Mouse (Mus musculus) mouse trophoblast stem cell (cell line): ENCODE measurements around the gene Lbhd1.

Experiments used
- in situ Hi-C, 2 experiments: fragments of 300-500 bp; cut with MseI, MboI; formaldehyde crosslinking; loops; 2 replicates in 1 of 2; 3 replicates in 1 of 2; pipeline ENCODE4 v1.15.1; 2025

Lbhd1 gene

DNA sequence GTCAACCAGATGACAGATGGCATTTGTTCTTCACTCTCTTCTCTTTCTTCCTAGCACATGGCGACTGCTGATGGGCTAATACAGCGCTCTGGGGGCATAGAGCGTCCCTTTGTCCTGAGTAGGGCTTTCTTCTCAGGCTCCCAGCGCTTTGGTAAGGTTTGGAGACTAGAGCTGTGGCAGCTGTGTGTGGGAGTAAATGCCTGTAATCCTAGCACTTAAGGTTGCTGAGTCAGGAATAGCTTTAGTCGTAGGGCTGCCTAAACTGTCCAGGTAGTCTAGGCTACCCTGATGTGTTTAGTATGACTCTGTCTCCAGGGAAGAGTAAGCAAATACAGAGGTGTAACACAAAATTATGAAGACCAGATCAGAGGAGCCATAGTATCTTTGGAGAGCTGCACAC, 28.3 kb downstream of the Lbhd1 start:
- in situ Hi-C loops, result no loop called here

GRCm38 (mm10) chr19:8914212-8914611, 30.7 kb downstream of the Lbhd1 start:
- in situ Hi-C loops, result no loop called here

DNA sequence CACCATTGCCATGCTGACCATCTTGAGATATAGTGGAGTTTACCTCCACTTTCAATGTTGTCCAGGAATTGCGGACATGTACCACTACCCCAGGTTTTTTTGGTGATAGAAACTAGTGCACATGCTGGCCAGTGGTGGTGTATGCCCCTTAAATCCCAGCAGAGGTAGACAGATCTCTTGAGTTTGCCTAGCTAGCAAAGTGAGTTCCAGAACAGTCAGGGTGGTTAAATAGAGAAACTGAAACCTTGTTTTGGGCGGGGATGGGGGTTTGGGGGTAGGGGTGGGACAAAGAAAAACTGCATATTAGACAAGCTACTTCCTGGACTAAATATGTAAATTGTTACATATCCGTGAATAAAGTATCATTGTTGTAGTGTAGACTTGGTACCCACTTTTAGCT, 35.5 kb downstream of the Lbhd1 start:
- in situ Hi-C loops, result no loop called here

DNA sequence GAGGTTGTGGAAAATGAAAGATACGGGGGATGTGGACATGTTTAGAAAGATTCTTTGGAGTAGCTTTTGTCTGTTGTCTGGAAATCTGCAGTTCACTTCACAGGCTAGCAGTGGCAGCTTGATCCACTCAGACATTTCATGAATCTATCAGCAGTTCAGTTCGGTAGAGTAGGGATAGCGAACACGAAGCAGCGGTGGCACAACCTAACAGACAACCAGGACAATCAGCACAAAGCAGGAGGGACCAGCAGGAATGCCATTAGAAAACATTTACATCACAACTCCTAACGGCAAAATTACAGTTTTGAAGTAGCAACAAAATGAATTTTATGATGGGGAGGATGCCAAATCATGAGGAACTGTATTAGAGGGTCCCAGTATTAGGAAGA, 36.1 kb downstream of the Lbhd1 start:
- in situ Hi-C loops, result no loop called here

GRCm38 (mm10) chr19:8920073-8920736, 36.7 kb downstream of the Lbhd1 start, which contains the start of gene B3gat3:
B3gat3 (plus strand) TSS chr19:8920374.
- in situ Hi-C loops, result no loop called here

GRCm38 (mm10) chr19:8920836-8921291, 37.3 kb downstream of the Lbhd1 start:
- in situ Hi-C loops, result no loop called here

DNA sequence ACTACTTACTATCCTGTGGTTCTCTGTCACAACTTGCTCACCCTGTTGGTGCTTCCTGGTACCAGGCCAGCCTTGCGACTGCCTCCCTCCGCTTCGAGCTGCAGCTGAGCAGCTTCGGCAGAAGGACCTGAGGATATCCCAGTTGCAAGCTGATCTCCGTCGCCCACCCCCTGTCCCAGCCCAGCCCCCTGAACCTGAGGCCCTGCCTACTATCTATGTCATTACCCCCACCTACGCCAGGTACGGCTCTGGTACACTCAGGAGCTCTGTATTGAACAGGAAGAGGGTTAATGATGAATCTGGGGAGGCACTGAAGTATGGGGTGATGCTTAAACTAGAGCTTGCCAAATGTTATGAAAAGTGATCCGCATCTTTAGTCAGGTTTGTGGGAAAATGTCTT, 38.2 kb downstream of the Lbhd1 start:
- in situ Hi-C loops, result no loop called here

GRCm38 (mm10) chr19:8926766-8927165, 43.2 kb downstream of the Lbhd1 start:
- in situ Hi-C loops, result no loop called here

DNA sequence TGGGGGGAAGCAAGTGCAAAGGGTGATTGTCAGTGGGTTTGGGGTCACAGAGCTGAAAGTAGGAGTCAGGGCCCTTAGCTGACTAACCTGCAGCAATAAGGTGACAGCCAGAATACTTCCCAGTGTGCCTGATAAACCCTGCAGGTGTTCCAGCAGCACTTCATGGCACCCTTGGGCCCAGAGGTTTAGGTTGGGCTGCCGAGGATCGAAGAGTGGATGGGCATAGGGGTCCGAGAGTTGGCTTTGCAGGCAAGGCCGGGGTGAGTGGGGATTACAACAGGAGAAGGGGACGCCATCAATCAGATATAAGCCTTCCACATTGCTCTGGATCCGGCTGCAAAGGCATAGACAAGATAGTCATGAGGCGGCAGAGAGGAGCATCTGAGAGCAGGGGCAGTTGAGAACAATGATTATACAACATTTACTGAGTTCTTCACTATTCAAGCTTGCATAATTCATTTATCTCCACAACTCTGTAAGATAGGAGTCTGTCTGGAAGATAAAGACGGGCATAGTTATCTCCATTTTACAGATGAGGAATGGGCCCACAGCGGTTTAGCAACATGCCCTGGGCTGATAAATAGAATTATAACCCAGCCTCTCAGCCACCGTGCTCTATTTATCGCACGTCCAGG, 44.5 kb downstream of the Lbhd1 start:
- in situ Hi-C loops, result no loop called here

GRCm38 (mm10) chr19:8928689-8929223, 45.2 kb downstream of the Lbhd1 start:
- in situ Hi-C loops, result no loop called here

- in situ Hi-C loops, result no loop called here
These were observed 45.9 kb downstream of the Lbhd1 start, which contains the start of the genes Rom1 and Eml3 for GRCm38 (mm10) chr19:8929224-8930088. Rom1 (minus strand) TSS chr19:8929356. Eml3 (plus strand) TSS chr19:8929552.

DNA sequence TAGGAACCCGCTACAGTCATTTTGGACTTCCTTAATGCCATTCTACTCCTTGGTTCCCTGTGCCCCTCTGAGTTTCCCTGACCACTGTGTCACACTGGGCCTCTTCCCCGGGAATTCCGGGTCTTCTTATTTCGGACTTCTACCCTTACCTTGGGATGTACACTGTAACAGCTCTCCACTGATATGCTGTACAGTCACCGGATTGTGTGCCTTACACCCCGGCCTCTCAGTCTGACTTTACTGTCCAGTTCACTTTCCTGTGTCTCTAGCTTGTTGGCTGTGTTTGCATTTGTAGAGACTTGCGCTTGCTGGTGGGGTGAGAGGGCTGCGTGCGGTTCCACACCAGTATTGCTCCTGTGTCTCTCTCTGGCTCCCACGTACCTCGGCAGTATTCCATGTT, 46.6 kb downstream of the Lbhd1 start:
- in situ Hi-C loops, result no loop called here

GRCm38 (mm10) chr19:8930771-8931170, 47.2 kb downstream of the Lbhd1 start:
- in situ Hi-C loops, result no loop called here

- in situ Hi-C loops, result no loop called here
These were observed 53.2 kb downstream of the Lbhd1 start for GRCm38 (mm10) chr19:8936736-8937135.

DNA sequence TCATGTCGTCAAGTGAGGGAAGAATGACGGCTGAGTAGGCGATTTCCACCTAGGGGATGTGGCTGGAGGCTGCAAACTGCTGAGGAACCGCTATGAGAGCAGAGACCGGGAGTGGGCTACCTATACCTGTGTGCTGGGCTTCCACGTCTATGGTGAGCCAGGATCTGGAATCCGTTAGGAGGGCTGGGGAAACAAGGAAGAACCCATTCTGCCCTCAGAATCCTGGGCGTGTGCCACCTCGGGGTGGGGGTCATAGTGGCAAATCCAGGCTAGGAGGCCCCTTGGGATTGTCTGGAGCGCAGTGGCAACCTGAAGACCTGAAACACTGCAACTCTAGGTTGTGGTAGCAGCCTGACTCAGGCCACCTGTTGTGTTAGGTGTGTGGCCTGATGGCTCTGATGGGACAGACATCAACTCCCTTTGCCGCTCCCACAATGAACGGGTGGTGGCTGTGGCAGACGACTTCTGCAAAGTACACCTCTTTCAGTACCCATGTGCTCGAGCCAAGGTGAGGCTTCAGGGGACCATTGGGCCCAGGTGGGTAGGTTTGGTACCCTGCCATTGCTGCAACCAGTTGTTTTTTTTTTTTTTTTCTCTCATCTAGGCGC, 57.1 kb downstream of the Lbhd1 start:
- in situ Hi-C loops, result no loop called here

DNA sequence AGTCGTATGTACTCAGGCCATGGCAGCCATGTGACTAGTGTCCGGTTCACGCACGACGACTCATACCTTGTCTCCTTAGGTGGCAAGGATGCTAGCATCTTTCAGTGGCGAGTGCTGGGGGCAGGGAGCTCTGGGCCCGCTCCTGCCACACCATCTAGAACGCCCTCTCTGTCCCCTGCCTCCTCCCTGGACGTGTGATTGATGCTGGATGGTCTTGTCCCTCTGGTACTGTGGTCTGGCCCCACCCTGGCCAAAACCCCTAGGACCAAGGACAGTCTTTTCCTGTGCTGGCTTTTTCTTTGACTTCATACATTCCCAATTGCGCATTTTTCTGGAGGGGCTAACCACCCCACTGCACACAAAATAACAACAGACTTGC, 57.6 kb downstream of the Lbhd1 start:
- in situ Hi-C loops, result no loop called here

DNA sequence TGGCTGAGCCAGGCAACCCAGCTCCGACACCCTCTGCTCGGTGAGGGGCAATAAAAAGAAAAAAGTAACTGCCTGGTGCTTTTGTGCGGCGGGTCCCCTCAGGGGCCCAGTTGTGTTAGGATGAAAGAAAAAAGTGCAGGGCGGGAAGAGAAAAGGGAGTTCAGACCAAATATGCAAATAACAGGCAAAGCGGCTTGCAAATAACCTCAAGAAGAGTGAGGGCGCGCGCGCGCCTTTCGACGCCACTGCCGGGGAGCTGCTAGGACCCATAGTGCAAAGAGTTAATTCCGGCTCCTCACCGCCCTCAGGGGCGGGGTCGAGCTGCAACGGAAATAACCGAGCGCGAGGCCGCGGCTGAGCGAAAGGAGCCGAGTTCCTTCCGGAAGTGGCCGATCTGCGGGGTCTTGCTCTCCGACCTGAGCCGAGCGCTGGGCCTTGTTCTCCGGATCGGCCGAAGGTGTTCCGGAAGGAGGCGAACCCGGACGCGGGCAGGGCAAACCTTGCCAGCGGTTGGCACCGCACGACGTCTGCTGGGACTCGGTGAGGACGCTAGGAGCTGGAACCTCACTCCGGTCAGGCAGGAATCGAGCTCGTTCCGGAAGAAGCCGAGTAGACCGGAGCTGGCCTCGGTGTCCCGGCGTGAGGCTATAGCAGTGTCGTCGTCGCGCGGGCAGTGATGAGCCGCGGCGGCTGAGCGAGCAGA, 58.1 kb downstream of the Lbhd1 start, which contains the start of gene Mta2:
Gene Mta2, plus strand, starts transcription at position 361 of the 703 bp plus-strand sequence.
- in situ Hi-C loops, result no loop called here
